Mouse (Mus musculus) layer of hippocampus, postnatal 14 days (tissue): Measurements from ENCODE around the gene Brsk1. TPM values are rescaled to one million over a fixed set of nuclear protein-coding genes. Genes with fewer than 3 reads are reported as not detected.

Experiments used
- DNase-seq, 2 experiments: peaks; one replicate each; pipeline ENCODE4 v3.0.0; 2021 to 2022; ENCODE audit warnings: low spot score in 2 of 2, mixed read lengths in 1 of 2
- total RNA-seq, 2 experiments: library from RNA; stranded (reverse); gene quantifications; 2 replicates each; pipeline ENCODE4 v1.2.3; 2021

Gene Brsk1
- total RNA-seq, 2 experiments from 2014 or later = 306 to 327 TPM

DNA sequence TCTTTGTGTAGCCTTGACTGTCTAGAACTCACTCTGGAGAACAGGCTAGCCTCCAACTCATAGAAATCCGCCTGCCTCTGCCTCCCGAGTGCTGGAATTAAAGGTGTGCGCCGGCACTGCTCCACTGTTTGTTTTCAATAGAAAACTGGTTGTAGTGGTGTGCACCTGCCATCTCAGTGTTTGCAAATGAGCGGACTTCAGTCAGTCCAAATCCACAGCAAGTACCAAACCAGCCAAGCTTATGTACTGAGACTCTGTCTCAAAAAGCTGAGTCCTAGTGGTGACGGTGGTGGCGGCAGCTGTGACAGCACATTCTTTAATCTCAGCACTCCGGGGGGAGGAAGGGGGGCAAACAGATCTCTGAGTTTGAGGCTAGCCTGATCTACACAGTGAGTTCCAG, 21.9 kb upstream of the Brsk1 start:
- no peak for DNase-seq

DNA sequence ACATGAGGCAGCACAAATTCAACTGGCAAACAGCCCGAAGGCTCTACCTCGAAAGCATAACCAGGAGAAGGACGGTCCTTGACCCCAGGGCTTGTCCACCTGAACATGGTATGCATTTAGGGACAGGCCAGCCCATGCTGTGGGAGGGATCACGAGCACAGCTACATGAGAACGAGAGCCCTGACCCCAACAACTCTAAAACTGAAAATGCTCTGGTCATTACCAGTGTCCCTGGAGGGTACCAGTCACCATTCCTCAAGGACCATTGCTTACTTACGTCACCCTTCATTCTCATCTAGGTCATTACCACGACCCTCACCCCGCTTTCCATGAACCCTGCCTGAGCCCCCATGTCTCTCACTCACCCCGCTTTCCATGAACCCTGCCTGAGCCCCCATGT, 21.2 kb upstream of the Brsk1 start:
- DNase-seq = no peak

DNA sequence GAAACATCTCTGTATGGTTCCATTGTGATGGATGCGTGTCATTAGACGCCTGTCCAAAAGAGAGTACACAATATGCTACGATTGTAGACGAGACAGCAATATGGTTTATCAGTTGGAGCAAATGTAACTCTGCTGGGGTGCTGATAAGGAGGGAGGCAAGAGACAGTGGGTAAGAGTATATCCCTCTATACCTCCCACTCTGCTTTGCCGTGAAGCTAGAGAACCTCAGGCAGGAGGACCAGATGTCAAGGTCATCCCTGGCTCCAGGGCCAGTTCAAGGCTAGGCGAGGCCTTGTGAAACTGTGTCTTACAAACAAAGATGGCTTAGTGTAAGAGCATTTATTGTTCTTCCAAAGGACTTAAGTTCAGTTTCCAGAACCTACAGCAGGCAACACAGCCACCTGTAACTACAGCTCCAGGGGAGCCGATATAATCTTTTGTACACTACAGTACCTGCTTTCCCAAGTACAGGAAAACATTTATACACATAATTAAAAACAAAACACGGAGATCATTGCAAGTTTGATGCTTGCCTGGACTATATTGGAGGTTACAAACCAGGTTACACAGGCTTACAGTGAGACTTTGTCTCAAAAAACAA, 19.6 kb upstream of the Brsk1 start:
- DNase-seq = no peak

DNA sequence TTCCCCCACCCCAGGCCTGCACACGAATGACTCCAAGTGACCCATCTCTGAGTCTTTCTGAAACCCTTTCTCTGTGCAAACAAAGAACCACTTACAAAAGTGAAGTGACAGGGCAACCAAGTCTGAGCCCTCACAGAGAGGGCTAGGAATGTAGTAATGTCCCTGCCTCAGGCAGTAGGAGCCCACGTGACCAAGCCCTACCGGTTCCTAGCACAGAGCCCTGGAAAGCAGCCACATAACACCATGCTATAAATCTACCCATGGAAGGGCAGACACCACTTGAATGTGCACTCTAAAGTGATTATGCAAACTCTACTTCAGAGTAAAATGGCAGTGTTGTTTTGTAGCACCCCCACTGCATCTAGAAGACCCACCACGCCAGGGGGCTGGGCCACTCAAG, 18.4 kb upstream of the Brsk1 start:
- DNase-seq = no peak

DNA sequence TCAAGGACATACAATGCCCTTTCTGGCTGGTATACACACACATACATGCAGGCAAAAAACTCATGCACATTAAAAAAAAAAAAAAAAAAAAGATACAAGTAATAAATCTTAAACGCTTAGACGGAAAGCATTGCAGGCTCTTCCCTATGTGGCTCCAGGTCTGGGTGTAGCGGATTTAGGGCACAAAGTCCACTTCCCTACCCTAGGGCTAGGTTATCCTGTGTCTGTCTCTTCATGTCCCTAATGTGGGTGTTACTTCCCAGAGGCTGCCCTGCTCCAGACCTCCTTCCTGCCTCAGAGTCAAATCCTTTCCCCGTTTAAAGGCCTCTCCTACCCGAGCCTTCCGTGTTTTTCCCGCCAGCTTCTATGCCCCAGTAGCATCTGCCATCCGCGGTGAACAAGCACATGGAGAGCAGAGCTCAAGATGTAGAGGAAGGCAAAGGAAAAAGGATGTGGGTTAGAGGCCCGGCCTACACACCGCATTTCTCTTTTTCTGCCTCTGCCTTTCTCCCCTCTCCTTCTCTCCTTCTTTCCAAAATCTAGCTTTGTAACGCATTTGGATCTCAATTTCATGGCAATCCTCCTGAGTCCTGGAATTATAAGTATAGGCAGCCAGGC, 16.2 kb upstream of the Brsk1 start:
- no peak for DNase-seq

DNA sequence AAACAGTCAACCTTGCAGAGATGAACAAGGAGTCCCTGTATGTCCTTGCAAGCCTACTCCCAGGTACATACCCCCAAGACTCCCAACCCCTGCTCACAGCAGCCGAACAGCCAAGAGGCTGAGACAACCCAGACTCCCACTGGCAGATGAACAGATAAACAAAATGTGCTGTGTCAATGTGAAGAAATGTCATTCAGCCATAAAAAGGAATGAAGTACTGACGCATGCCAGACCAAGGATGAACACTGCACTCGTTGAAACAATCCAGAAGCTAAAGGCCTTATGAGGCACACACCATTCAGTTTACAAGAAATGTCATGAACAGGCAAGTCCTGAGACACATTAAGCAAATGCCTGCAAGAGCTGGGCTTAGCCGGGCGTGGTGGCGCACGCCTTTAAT, 15.2 kb upstream of the Brsk1 start:
- DNase-seq = no peak

DNA sequence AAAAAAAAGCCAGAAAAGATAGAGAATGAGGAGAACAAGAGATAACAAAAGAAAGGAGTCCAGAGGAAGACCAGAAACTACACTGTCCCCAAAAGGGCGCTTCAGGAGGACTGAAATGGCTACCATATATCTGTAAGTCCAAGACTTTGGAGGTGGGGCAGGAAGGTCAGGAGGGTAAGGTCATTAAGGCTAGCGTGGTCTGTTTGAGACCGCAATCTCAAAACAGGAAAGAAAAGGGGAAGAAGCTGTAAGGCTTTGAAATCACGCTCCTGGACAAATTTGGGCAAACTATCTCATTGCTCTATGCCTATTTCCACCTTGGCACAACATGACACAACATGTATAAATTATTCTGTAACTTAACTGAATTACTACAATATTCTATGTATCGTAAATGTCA, 7.1 kb upstream of the Brsk1 start:
- no peak for DNase-seq

DNA sequence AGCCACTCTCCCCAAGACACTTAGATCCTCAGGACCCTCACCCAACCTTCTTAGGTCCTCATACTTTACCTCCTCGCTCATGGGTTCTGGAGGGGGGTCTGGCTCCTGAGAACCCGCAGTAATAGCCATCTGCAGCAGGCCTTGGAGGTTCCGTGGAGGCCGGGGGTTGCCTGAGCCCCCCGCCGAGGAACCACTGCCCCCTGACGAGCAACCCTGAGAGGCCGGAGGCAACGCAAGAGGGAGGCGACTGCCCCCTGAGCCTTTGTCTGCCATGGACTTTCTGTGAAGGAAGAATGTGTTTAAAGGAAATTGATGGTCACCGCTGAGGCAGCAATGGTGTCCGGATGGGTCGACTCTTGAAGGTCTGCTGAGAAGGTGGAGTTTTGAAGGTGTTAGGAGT, 6.2 kb upstream of the Brsk1 start:
- DNase-seq = no peak

DNA sequence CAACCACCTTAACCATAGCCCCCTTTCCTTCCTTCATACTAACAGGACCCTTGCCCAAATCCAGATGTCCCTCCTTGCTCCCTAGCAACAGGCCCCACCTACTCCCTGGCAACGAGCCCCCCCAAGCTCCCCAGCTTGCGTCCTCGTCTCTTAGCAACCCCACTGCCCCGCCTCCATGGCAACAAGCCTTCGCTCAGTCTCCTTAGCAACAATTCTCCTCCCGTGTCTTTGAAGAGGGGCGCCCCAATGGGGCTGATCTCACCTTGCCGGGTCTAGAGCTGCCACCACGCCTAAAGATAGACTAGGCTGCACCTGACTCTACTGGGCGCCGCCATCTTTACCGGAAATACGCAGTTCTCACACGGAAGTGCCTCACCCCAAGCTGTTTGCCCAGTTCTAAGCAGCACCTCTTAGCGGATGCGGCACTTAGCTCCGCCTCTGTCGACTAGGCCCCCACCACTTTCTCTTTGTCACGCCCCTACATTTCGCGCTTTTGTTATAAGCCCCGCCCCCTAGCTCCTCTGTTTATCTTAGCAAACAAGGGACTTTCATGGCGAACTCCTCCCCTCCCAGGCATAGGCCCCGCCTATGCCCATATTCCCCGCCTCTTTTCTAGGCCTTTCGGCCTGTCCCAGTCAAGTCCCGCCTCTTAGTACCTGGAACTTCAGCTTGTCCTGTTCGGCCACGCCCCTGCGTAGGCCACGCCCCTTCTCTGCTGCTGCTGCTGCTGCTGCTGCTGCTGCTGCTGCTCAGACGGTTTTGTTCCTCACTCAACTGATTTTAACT, 5.6 kb upstream of the Brsk1 start, which contains the start of gene Hspbp1:
Hspbp1 (minus strand) TSS at position 437 of the 786 bp plus-strand sequence.
- DNase-seq = peak; percentile 91

DNA sequence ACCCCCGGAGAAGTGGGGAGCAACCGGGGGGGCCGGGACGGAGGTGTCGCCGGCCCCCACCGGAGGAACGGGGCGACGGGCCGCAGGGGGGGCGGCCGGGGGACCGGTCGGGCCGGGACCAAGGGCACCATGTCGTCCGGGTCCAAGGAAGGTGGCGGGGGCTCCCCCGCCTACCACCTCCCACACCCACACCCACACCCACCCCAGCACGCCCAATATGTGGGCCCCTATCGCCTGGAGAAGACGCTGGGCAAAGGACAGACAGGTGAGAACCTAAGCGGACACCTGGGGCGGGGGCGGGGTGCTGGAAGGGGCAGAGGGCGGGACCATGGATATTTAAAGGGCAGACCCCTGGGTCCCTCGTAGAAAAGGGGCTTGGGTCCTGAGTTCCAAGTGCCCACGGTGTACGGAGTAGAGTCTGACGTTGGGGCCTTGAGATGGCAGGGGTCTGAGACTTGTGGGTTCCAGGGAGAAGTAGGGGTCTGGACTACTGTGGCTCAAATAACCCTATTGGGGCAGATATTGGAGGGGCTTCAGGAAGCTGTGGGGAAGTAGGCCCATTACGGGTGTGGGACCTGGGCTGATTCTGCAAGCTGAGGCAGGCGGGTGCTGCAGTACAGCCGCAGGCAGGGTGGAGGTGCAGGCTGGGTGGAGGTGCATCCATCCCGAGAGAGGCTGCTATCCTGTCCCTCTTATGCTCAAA, 698 bp downstream of the Brsk1 start:
- no peak for DNase-seq

DNA sequence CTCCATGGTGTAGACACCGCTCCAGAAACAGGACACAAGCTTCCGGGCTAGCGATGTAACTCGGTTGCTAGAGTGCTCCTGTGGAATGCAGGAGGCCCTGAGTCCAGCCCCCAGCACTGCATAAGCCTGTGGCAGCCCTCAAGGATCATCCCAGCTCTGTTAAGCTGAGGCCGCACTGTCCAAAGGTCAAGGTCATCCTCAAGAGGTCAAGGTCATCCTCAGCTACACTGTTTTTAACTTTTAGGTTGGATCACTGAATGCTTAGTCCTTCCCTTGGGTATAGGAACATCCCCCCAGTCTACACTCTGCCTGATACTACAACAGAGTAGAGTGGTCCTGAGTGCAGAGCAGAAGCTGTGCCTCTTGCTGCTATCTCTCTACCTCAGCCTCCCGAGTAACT, 2.6 kb downstream of the Brsk1 start:
- DNase-seq = no peak

DNA sequence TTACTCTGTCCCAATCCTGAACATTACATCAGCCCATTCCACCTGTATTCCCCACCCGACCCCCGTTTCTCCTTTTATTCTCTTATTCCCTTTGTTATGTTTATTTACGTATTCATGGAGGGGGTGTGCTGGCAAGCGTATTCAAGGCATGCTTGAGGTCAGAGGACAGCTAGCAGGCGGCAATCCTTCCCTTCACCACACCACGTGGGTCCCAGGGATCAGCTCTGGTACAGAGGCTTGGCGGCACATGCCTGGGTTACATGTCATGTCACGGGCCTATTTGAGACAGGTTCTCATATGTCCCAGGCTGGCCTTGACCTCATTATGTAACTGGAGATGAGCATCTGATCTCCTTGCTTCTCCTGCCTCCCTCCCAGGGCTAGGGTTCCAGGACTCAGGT, 11.9 kb downstream of the Brsk1 start:
- no peak for DNase-seq

DNA sequence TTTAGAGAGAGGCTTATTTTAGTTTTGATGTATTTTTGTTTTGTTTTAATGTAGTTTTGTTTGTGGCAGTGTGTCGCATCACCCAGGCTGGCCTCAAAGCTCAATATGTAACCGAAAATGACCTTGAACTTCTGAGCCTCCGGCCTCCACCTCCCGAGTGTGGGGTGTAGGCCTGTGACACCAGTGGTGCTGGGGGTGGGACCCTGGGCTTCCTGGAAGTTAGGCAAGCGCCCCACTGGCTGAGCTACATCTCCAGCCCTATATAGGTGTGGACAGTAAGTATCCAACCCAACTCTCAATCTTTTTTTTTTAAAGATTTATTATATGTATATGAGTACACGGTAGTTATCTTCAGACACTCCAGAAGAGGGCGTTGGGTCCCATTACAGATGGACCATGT, 12.8 kb downstream of the Brsk1 start:
- DNase-seq = no peak

DNA sequence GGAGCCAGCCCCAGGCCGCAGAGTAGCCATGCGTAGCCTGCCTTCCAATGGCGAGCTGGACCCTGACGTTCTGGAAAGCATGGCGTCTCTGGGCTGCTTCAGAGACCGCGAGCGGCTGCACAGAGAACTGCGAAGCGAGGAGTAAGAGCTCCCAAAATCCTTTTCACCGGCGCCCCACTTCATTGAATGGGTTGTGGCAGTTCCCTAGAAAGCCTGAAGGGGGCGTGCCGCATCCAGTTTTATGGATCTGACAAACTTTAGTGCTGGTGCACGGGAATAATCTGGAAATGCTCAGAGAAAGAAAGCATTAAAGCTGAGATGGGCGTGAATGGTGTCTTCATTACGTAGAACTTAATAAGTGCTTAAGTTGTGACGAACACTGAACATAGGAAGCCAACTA, 14.7 kb downstream of the Brsk1 start:
- DNase-seq = no peak

DNA sequence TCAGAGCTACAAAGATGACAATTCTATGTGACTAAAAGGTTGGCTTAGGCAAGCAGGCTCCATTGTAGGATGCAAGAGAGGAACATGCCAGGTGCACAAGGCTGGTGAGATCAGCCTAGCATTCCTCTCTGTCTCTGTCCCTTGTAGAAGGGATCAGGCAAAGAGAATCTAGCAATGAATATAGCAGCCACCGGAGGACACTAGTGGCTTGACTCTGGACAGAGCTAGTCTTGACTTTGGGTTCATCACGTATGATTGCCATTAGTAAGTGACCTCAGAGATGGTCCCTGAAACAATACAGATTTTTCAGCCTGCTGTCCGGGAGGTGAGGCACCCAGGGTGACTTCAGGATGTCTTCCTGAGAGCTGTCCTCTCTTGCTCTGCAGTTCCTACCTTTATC, 22.2 kb downstream of the Brsk1 start:
- no peak for DNase-seq

DNA sequence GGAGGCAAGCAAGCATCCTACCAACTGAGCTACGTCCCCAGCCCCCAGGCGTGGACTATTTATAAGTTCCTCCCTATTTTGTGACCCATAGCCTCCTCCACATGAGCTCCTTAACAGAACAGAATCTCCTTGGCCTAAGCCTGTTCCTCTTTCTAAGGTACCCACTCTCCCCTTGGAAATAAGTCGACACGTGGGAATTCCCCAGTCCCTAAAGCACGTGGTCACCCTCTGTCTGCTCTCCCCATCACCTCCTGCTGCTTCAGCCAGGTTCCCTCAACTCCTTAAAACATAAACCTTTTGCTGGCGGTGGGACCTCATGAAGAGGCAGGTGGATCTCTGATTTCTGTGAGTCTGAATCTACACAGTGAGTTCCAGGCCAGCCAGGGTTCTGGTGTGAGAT, 26.6 kb downstream of the Brsk1 start:
- no peak for DNase-seq

DNA sequence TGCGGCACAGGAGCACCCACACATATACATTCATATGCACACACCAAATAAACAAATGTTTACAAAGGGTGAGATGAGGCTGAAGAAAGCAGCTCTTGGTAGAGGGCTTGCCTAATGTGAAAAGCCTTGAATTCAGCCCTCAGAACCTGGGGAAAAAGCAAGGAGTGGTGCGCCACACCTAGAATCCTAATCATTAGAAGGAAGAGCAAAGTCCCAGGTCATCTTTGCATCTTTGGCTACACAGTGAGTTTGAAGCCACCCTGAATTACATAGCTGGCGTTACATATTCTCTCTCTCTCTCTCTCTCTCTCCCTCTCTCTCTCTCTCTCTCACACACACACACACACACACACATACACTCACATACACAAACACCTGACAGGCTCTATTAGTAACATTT, 28.9 kb downstream of the Brsk1 start:
- no peak for DNase-seq

DNA sequence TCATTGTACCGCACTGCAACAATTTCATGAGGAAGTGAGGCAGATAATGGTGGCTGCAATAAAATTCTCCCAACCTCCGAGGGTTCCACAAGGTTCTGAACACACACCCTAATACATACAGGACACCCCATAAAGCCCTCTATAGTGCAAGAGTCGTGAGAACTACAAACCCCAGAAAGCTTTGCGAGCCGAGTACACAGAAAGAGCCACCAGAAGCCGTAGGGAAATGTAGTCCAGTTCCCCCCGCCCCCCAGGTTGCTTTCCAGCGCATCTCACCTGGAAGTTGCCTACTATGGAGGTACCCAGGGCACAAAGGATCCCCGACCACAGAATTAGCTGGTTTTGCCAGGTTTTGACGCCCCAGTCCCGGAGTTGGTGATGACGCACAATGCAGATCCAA, 33.1 kb downstream of the Brsk1 start:
- peak in 1 of 2 experiments; percentile 45 for DNase-seq

DNA sequence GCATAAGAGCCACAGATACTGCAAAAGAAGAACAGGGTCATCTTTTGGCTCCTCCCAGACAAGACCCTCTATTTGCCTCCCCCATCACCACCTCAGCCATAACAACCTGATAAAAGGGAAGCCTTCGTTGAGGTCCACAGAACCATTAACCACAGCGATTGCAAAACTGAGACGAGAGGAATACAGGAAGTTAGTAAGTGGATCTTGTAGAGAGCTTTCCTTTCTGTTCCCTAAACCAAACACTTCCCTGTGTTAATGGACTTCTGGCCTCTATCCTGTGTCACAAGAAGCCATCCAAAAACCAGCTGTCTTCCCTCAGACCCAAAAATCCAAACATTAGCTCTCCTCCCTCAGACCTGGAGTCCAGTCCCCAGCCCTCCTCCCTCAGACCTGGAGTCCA, 34.0 kb downstream of the Brsk1 start:
- no peak for DNase-seq

DNA sequence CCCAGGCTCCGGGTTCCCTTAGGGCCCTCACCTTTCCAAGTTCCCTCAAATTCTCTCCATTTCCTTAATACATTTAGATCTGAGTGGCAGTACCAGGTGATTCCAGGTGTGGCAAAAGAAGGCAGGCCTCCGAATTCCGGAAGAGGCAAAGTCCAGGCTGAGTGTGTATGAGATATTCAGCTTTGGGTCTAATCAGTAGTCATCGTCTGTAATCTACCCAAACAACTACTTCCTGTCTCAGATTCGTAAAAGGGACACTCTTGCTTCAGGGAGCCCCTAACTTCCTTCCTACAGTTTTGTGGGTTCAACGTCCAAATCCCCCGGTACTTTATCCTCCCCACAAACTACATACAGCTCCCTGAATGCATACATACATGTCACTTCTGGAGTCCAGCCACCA, 34.8 kb downstream of the Brsk1 start, which contains the start of gene Tmem150b:
Tmem150b (minus strand) TSS at position 81 of the 400 bp plus-strand sequence.
- DNase-seq = no peak

DNA sequence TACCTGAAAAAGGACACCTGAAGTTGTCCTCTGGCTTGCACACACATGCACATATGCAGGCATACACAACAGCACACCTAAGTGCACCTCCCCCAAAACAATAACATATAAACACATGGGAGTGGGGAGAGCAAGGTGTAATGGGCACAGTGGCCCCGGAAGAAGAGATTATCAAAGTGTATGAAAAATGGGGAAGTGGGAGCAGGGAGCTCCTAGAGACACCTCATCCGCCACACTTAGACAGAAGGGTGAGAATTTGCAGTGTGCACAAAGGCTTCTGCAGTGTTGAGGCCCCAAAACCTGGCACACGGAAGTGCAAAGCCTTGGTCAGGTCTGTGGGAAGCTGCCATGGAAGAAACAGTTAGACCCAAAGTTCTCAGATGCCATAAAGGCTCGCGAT, 40.7 kb downstream of the Brsk1 start:
- no peak for DNase-seq

DNA sequence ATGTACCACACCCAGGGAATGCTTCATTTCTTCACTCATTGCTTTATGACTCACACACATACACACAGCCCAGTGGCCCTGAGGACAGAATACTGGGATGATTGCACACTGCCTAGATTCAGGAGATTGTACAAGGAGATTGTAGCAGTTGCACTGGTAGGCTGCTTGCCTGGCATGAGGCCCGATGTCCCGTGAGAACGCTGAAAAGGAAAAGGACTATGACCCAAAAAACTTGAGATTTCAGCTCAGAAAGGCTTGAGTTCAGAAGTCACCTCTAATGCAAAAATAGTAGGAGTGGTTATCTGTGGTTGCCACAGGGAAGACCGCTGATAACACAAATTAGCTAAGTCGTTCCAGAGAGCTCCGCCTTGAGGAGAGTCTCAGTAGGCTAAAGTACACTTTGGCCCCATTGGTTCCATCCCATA, 42.6 kb downstream of the Brsk1 start:
- DNase-seq = no peak
